Mouse (Mus musculus): ENCODE measurements around the gene Tpst1. TPM values are rescaled to one million over a fixed set of nuclear protein-coding genes. Genes with fewer than 3 reads are reported as not detected.

Tpst1 gene
- total RNA-seq, 2 experiments from 2014 or later: 41.7 to 43.8 TPM

- no peak for DNase-seq (ENCODE audit: low spot score in 2 of 2)
These were observed 21.9 kb upstream of the Tpst1 start for GRCm38 (mm10) chr5:130051073-130051860.

GRCm38 (mm10) chr5:130052510-130052909, 20.6 kb upstream of the Tpst1 start:
- DNase-seq (ENCODE audit: low spot score in 2 of 2): no peak

DNA sequence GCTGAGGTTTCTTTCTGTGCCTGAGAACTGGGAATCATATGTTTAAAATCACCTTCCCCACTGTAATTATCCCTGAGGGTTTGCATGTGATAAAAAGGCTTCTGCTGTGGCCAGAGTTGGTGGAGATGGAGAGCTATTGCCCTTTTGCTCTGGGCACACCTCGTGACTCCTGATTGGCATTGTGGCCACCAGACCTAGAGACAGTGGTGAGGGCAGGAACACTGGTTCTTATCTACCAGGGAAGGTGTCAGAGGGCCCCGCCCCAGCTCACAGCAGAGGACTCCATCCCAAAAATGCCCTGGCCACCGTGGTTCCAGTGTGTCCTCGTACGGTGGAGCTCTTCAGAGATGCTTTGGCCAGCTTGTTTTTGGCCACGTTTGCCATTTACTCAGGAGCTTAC, 20.2 kb upstream of the Tpst1 start:
- no peak for DNase-seq (ENCODE audit: low spot score in 2 of 2)

- DNase-seq (ENCODE audit: low spot score in 2 of 2): no peak
These were observed 17.4 kb upstream of the Tpst1 start for GRCm38 (mm10) chr5:130055688-130056087.

DNA sequence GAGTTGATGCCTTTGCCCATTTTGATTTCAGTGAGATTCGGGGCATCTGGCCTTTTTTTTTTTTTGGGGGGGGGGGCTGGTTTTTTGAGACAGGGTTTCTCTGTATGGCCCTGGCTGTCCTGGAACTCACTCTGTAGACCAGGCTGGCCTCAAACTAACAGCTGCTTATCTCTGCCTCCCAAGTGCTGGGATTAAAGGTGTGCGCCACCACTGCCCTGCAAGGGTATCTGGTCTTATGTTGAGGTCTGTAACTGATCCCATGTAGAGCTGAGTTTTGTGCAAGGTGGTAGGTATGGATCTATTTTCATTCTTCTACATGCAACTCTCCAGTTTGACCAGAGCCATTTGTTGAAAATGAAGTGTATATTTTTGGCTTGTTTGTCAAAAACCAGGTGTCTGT, 16.8 kb upstream of the Tpst1 start:
- DNase-seq (ENCODE audit: low spot score in 2 of 2): no peak

GRCm38 (mm10) chr5:130059413-130060328, 13.5 kb upstream of the Tpst1 start:
- no peak for DNase-seq (ENCODE audit: low spot score in 2 of 2)

- DNase-seq (ENCODE audit: low spot score in 2 of 2): no peak
These were observed 12.8 kb upstream of the Tpst1 start for GRCm38 (mm10) chr5:130060329-130060665.

DNA sequence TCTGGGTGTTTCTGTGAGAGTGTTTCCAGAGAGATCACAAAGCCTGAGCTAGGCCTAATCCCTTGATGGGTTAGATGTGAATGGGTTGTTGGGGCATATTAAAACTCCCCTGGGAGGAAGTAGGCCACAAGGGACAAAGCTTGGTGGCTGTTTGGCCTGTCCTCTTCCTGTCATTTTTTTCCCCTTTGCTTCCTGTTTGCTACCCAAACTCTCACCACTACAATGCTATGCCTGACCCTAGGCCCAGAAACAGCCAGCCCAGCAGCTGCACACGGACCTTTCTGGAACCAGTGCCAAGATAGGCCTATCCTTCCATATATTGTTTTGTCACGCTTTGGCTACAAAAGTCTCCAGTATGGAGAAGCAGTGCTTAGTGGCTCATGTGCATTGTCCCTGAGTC, 11.0 kb upstream of the Tpst1 start:
- DNase-seq (ENCODE audit: low spot score in 2 of 2): no peak

DNA sequence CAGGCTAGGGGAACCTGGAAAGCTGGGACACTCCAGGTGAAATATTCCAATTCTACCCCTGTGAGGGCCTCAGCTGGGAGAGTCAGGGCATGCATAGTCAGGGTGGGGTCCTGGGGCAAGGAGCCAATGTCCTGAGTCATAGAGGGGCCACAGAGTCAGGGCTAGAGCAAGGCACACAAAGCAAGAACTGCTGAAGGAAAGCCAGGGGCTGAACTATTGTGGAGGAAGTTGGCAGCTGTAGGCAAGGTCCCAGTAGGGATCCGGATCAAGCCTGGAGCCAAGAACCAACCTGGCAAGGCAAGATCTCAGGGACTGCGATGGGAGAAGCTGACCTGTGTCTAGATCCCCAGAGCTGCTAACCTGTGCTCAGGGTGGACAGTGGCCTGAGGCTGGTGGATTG, 9.4 kb upstream of the Tpst1 start:
- DNase-seq (ENCODE audit: low spot score in 2 of 2): no peak

DNA sequence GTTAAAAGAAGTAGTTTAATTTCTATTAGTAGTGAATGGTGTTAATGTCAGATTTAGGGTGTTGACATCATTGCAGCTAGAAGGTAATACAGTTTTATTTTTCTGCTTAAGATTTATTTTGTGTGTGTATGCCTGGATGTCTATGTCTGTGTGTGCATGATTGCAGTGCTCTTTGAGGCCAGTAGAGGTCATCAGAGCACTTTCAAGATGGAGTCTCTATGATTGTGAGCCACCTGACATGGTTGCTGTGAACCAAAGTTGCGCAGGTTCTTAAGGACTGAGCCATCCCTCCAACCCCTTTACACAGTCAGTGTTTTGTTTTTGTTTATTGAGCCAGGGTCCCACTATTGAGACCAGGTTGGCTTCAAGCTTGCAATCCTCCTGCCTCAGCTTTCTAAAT, 7.5 kb upstream of the Tpst1 start:
- no peak for DNase-seq (ENCODE audit: low spot score in 2 of 2)

DNA sequence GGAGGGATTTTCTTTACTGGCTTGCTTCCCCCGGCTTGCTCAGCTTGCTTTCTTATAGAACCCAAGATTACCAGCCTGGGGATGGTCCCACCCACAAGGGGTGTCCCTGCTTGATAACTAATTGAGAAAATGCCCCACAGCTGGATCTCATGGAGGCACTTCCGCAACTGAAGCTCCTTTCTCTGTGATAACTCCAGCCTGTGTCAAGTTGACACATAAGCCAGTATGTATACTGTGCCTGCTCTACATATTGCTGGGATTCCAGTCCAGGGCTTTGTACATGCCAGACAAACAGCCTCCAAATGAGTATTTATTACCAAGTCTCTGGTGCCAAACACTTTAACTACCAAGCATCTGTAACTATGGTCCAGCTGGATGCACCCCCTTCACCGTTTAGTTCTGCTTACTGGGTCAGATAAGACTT, 5.3 kb upstream of the Tpst1 start:
- no peak for DNase-seq (ENCODE audit: low spot score in 2 of 2)

GRCm38 (mm10) chr5:130074491-130074890, 1.4 kb downstream of the Tpst1 start:
- DNase-seq (ENCODE audit: low spot score in 2 of 2): no peak

GRCm38 (mm10) chr5:130076396-130076795, 3.3 kb downstream of the Tpst1 start:
- no peak for DNase-seq (ENCODE audit: low spot score in 2 of 2)

- no peak for DNase-seq (ENCODE audit: low spot score in 2 of 2)
These were observed 5.1 kb downstream of the Tpst1 start for GRCm38 (mm10) chr5:130078096-130078833.

- no peak for DNase-seq (ENCODE audit: low spot score in 2 of 2)
These were observed 5.7 kb downstream of the Tpst1 start for GRCm38 (mm10) chr5:130078834-130079156.

DNA sequence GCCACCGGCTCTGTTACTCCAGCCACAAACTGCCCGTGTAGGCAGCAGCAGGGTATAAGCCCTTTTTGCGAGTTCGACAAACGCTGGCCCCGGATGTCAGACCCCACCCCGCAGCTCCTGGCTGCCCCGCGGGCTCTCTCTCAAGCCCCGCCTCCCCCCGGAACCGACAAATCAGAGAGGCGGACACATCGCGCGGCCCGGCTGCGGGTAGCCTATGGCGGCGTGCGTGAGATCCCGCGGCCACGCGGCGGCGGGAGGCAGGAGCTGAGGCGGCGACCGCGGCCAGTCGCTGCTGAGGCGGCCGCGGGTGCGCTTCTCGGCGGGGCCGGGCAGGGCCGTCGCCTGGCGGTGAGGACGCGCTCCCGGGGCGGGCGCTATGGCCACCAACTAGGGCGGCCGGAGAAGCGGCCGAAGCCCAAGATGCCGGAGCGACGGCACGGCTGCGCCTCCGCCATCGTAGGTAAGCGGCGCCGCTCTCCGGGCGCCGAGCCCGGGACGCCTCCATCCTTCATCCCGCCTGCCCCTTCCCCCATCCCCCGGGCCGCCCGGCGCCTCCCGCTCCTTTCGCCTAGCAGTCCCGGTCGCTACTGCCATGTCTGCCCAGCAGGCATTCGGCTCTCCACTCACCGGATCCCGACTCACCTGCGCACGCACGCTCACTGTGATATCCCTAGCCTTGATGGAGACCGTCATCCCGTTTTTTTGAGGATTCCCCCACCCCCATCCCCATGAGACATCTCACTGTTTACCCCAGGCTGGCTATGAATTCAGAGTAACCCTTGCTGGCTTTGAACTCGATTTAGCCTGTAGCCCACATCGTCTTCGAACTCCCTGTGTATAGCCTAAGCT, 6.3 kb downstream of the Tpst1 start:
- peak; percentile 87 to 94 for DNase-seq (ENCODE audit: low spot score in 2 of 2)

DNA sequence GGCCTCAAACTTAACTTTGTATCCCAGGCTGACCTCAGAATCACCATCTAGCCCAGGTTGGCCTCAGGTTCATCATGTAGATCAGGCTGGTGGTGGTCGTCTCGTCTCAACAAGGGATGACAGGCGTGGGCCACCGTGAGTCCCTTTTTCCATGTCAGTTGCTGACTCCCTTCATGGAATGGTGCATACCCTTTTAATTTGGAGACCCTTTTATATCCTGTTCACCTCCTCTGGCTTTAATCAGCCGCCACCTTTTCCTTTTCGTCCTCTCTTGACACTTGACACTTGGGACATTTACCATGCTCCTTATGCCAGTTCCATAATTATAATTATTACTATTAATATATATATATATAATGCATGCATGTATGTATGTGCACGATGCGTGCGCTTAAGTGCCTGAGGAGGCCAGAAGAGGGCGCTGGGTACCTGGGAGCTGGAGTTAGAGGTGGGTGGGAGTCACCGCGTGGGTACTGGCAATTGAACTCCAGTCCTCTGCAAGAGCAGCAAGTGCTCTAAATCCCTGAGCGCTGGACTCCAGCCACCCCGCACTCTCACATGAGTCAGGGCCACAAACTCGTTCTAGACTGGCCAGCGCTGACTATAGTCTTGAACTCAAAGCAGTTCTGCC, 7.0 kb downstream of the Tpst1 start:
- DNase-seq (ENCODE audit: low spot score in 2 of 2): no peak

GRCm38 (mm10) chr5:130081181-130081881, 8.2 kb downstream of the Tpst1 start:
- DNase-seq (ENCODE audit: low spot score in 2 of 2): no peak

GRCm38 (mm10) chr5:130082431-130082830, 9.3 kb downstream of the Tpst1 start:
- DNase-seq (ENCODE audit: low spot score in 2 of 2): no peak

GRCm38 (mm10) chr5:130084271-130084670, 11.1 kb downstream of the Tpst1 start:
- DNase-seq (ENCODE audit: low spot score in 2 of 2): no peak

Data from adrenal gland, postnatal 4 days (tissue).